Mouse (Mus musculus): Measurements from ENCODE around the gene Fam131c.

DNA sequence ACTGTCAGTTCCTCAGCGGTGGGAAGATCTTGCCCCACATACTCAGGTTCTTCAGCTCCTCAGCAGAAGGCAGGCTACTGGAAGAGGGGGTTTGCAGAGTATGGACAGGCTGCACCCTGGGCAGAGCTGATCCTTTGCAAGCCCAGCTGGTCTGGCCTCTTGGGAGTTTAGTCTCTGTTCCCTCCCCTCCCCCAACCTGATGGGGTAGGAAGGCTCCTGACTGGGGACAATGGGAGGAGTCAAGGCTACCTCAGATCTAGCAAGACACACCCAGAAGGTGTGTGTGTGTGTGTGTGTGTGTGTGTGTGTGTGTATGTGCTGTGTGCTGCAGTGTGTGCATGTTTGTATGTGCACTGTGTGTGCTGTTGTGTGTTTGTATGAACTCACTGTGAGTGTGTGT is 29.2 kb upstream of the Fam131c start:
- TF ChIP-seq POLR2A (IDR thresholded peaks at IDR 0.05; ENCODE audit: extremely low read depth, insufficient read depth, low read length) (no peak), CTCF (IDR thresholded peaks at IDR 0.05; ENCODE audit: low read depth, low read length) (no peak)

Data from liver, adult 2 months (tissue).